Mouse (Mus musculus): ENCODE measurements around the gene Cd27. TPM values are rescaled to one million over a fixed set of nuclear protein-coding genes. Genes with fewer than 3 reads are reported as not detected.

The Cd27 gene
- polyA plus RNA-seq, 1 experiment from 2014 or later = 1.2 TPM

DNA sequence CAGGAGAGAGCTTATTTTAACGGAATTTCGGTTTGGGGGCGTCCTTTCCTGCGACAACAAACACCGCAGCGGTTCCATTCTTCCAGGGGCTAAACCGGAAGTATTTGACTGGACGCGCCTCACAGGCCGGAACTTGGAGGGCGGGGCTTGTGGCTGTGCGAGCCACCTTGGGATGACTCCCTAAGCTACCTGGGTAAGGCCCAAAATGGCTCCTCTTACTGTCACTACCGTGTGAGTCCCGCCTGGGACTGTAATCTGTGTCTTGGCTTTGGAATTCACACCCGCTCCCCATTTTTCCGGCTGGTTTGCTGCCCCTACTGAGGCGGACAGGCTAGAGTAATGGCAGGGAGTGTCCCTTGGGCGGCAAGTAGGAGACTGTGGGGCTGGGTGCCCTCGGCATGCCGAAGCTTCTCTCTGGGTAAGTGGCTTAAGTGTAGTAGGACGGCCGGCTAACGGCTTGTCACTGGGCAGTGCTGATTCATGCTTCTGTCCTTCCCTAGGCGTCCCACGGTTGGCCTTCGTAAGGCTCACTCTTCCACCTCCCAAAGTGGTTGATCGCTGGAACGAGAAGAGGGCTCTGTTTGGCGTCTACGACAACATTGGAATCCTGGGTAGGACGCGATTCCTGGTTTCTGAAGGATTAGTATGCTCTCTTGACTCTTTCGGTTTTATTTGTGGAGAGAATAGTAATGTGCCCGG, 44.6 kb downstream of the Cd27 start:
- under 1% methylated on average over 34 of the region's 34 CpGs for WGBS
- Histone ChIP-seq H3K9me3 (no peaks in the 10 kb centered on the region), H3K36me3 (peaks cover 53% of the 10 kb centered on the region), H3K27ac (peak overlapping the region; percentile 99), H3K27me3 (ENCODE audit: insufficient read depth, poor library complexity, severe bottlenecking) (no peaks in the 10 kb centered on the region), H3K4me3 (peak overlapping the region; percentile 73), H3K4me1 (replicated peaks) (peaks cover 33% of the 10 kb centered on the region)
- peak; percentile 94 for DNase-seq (ENCODE audit: low spot score)

DNA sequence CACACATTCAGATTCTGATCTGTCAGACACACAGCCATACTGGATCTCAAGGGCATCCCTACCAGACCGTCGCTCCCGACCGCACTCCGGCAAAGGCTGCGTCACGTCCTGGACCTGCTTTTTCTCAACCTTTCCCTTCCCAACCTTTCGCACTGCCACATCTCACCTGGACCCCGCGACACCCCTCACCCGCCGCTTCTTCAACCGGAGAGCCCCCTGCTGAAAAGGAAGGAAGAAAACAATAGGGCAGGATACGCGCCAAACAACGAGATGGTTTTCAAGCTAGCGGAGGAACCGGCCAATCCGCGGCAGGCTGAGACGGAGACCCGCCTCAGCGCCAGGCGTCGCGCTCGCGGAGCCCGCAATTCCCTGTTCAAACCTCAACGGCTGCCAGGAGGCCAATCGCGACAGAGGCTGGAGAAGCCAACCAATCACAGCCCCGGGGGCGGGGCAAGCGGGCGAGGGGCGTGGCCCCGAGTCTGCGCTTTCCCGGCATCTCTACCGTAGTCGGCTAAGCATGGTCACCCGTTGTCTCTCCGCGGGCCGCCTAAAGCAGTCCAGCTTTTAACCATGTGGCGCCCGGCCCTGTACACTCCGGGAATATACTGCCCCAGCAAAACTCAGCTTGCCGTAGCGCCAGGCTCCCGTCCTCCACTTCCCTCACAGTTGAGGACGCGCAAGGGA, 45.3 kb downstream of the Cd27 start, which contains the start of the genes Ncapd2 and Mrpl51:
TSS of gene Ncapd2 (minus strand) at position 370 of the 684 bp plus-strand sequence.
TSS of gene Mrpl51 (plus strand) at position 470 of the 684 bp plus-strand sequence.
- DNase-seq (ENCODE audit: low spot score) = peak; percentile 99
- Histone ChIP-seq H3K4me3 (peak within 1 kb of the TSS; percentile 73), H3K27me3 (ENCODE audit: insufficient read depth, poor library complexity, severe bottlenecking) (no peaks in the 10 kb centered on the region), H3K9me3 (no peaks in the 10 kb centered on the region), H3K4me1 (replicated peaks) (peaks cover 30% of the 10 kb centered on the region), H3K36me3 (peaks cover 60% of the 10 kb centered on the region), H3K27ac (peak within 1 kb of the TSS; percentile 99)
- WGBS = under 1% methylated on average over 54 of the region's 54 CpGs

DNA sequence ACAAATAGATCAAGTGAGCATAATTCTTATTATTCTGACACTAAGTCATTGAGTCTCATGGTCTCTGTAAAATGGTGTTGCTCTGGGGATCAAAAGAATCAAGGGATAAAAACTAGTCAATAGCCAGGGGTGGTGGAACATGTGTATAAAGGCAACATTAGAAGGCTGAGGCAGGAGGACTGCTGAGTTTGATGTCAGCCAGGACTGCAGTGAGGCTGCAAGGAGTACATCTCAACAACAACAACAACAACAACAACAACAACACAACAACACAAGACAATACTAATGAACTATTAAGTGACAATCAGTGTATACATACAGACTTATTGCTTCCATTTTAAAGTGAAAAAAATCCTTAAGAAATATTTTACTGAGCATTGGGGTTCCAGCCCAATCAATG, 46.0 kb downstream of the Cd27 start:
- H3K27me3 ChIP-seq (ENCODE audit: insufficient read depth, poor library complexity, severe bottlenecking) = no peaks in the 10 kb centered on the region
- peaks cover 24% of the 10 kb centered on the region for H3K4me1 ChIP-seq (replicated peaks)
- no peaks in the 10 kb centered on the region for H3K9me3 ChIP-seq
- no peak for DNase-seq (ENCODE audit: low spot score)
- H3K36me3 ChIP-seq = peaks cover 66% of the 10 kb centered on the region
- H3K4me3 ChIP-seq = peak overlapping the region; percentile 73
- peak overlapping the region; percentile 99 for H3K27ac ChIP-seq

DNA sequence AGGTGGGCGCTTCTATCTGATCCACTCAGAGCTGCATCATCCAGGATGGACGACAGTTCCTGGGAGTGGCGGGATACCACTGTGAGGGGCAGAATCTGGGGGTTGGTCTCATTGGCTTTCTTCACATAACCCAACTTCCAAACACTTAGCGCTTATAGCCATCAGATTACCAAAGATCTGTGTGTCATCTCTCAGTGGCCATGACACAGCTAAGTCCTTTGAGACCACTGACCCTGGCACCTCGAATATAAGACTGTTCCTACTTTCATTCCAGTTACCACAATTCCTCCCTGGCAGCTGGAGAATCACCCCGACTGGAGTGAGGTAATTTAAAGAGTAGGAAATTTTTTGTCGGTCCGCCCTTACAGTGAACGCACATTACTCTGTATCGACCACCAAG, 50.6 kb downstream of the Cd27 start:
- DNase-seq (ENCODE audit: low spot score) = no peak
- H3K9me3 ChIP-seq = no peaks in the 10 kb centered on the region

More for the DNA sequence above, 50.6 kb downstream of the Cd27 start:
- peaks cover 86% of the 10 kb centered on the region for H3K36me3 ChIP-seq
- H3K27me3 ChIP-seq (ENCODE audit: insufficient read depth, poor library complexity, severe bottlenecking) = no peaks in the 10 kb centered on the region
- peaks cover 10% of the 10 kb centered on the region for H3K4me1 ChIP-seq (replicated peaks)
- H3K27ac ChIP-seq = no peak overlapping the region
- WGBS = 93% methylated on average over 10 of the region's 10 CpGs
- H3K4me3 ChIP-seq = no peak overlapping the region

Other genes starting within 250 kb of the Cd27 start
- gene Pianp, start 240.3 kb downstream of the Cd27 start, polyA plus RNA-seq (2016; fragmentation: Nextera tagmentation; extraction: Ambion mirVana) = 0.85 and 2.4 TPM in 2 replicates
- 8.7 and 12.8 TPM in 2 replicates for gene Zfp384, start 227.9 kb downstream of the Cd27 start, polyA plus RNA-seq (2016; fragmentation: Nextera tagmentation; extraction: Ambion mirVana)
- 125 and 153 TPM in 2 replicates for gene Ing4, start 197.2 kb downstream of the Cd27 start, polyA plus RNA-seq (2016; fragmentation: Nextera tagmentation; extraction: Ambion mirVana)
- gene Acrbp, start 187.3 kb downstream of the Cd27 start, polyA plus RNA-seq (2016; fragmentation: Nextera tagmentation; extraction: Ambion mirVana) = 13.1 and 15.5 TPM in 2 replicates
- gene Lpar5, start 169.1 kb downstream of the Cd27 start, polyA plus RNA-seq (2016; fragmentation: Nextera tagmentation; extraction: Ambion mirVana) = 0.10 TPM in 1 of 2 replicates, not detected in the other
- 95.7 and 97.6 TPM in 2 replicates for gene Chd4, start 141.0 kb downstream of the Cd27 start, polyA plus RNA-seq (2016; fragmentation: Nextera tagmentation; extraction: Ambion mirVana)
- 67.6 and 83.8 TPM in 2 replicates for gene Nop2, start 105.1 kb downstream of the Cd27 start, polyA plus RNA-seq (2016; fragmentation: Nextera tagmentation; extraction: Ambion mirVana)
- gene Iffo1, start 91.8 kb downstream of the Cd27 start, polyA plus RNA-seq (2016; fragmentation: Nextera tagmentation; extraction: Ambion mirVana) = 12.5 and 18.3 TPM in 2 replicates
- gene Gapdh, start 70.5 kb downstream of the Cd27 start, polyA plus RNA-seq (2016; fragmentation: Nextera tagmentation; extraction: Ambion mirVana) = 2,613 and 2,865 TPM in 2 replicates
- 199 and 233 TPM in 2 replicates for gene Ncapd2, start 45.3 kb downstream of the Cd27 start, polyA plus RNA-seq (2016; fragmentation: Nextera tagmentation; extraction: Ambion mirVana)
- 206 and 213 TPM in 2 replicates for gene Mrpl51, start 45.2 kb downstream of the Cd27 start, polyA plus RNA-seq (2016; fragmentation: Nextera tagmentation; extraction: Ambion mirVana)
- gene Vamp1, start 21.5 kb downstream of the Cd27 start, polyA plus RNA-seq (2016; fragmentation: Nextera tagmentation; extraction: Ambion mirVana) = 3.3 and 3.9 TPM in 2 replicates
- 1.9 TPM in 2 replicates for gene Tapbpl, start 5.2 kb downstream of the Cd27 start, polyA plus RNA-seq (2016; fragmentation: Nextera tagmentation; extraction: Ambion mirVana)
- 0.17 TPM in 1 of 2 replicates, not detected in the other for gene Tuba3a, start 49.0 kb upstream of the Cd27 start, polyA plus RNA-seq (2016; fragmentation: Nextera tagmentation; extraction: Ambion mirVana)
- 21.0 and 22.7 TPM in 2 replicates for gene Ltbr, start 76.9 kb upstream of the Cd27 start, polyA plus RNA-seq (2016; fragmentation: Nextera tagmentation; extraction: Ambion mirVana)
- 0.40 and 0.42 TPM in 2 replicates for gene Scnn1a, start 83.6 kb upstream of the Cd27 start, polyA plus RNA-seq (2016; fragmentation: Nextera tagmentation; extraction: Ambion mirVana)
- 26.8 and 27.1 TPM in 2 replicates for gene Tnfrsf1a, start 112.4 kb upstream of the Cd27 start, polyA plus RNA-seq (2016; fragmentation: Nextera tagmentation; extraction: Ambion mirVana)
- gene Plekhg6, start 143.8 kb upstream of the Cd27 start, polyA plus RNA-seq (2016; fragmentation: Nextera tagmentation; extraction: Ambion mirVana) = 0.13 and 0.20 TPM in 2 replicates